Mouse (Mus musculus) brain, adult 10 weeks (tissue): Measurements from ENCODE around the gene Psg26. TPM values are rescaled to one million over a fixed set of nuclear protein-coding genes. Genes with fewer than 3 reads are reported as not detected.

Source experiments
- polyA plus RNA-seq: library from polyadenylated mRNA; stranded (reverse); fragments of 350-450 nt; fragmentation: Illumina TruSeq; extraction: RNeasy Lipid Tissue Mini Kit (QIAGEN cat#74804); gene quantifications from one replicate; pipeline ENCODE4 v1.2.3, GENCODE M21; 2015; ENCODE audit warnings: low read depth, low replicate concordance

Gene Psg26
- not detected for polyA plus RNA-seq

GRCm38 (mm10) chr7:18484077-18484476 is at the start of gene Psg26:
TSS of gene Psg26 (minus strand) at chr7:18484177.

GRCm38 (mm10) chr7:18532169-18532568 is 48.2 kb upstream of the Psg26 start, which contains the start of gene Psg25:
TSS of gene Psg25 (minus strand) at chr7:18532269.

GRCm38 (mm10) chr7:18431941-18432340 is 52.0 kb downstream of the Psg26 start, which contains the start of gene Psg28:
TSS of gene Psg28 (minus strand) at chr7:18432041.

Other genes starting within 250 kb of the Psg26 start
- not detected for gene Mill1, start 238.8 kb downstream of the Psg26 start, polyA plus RNA-seq
- gene Psg18, start 129.2 kb downstream of the Psg26 start, polyA plus RNA-seq: not detected
- gene Psg28, start 52.1 kb downstream of the Psg26 start, polyA plus RNA-seq: not detected
- gene Psg25, start 48.1 kb upstream of the Psg26 start, polyA plus RNA-seq: not detected
- gene Psg27, start 83.1 kb upstream of the Psg26 start, polyA plus RNA-seq: not detected
- not detected for gene Psg23, start 132.3 kb upstream of the Psg26 start, polyA plus RNA-seq
- not detected for gene Psg21, start 172.5 kb upstream of the Psg26 start, polyA plus RNA-seq
- gene Psg20, start 202.0 kb upstream of the Psg26 start, polyA plus RNA-seq: not detected
- gene Psg22, start 233.9 kb upstream of the Psg26 start, polyA plus RNA-seq: not detected